Mouse (Mus musculus): ENCODE measurements around the gene Hnrnpf.

DNA sequence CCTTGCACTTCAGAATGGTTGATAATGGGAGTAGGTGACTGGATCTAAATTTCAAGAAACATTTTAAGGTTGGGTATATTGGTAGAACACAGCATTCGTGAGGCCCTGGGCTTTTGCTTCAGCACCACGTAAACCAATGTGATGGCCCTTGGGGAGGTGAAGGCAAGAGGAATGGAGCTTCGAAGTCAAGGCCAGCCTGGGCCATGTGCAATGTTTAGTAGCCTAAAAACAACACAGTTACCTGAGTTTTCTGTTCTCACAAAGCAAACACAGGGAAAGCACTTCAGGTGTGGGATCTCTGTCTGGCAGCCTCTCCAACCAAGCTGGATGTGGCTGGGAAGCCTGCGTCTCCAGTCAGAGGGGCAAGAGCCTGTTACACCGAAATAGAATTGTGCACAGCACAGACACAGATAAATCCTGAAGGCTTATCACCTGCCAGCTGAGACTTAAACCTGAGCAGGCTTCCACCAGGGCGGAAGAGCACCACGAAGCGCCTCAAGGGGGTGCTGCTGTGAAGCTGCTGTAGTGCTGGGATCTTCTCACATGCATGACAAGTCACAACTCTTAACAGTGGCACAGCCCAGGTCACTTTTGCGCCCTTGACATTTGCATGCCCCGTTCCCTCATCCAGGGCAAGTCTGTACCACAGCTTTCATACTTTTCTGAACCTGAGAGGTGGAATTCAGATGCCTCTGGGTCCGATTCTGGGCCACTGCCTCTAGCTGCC lies 32.4 kb downstream of the Hnrnpf start:
- TF ChIP-seq CTCF (conservative IDR thresholded peaks at IDR 0.05; ENCODE audit: low read length) (peak; percentile 51), NANOG (IDR thresholded peaks at IDR 0.05; ENCODE audit: borderline replicate concordance, low read length) (no peak)
